Mouse (Mus musculus) spleen, postnatal 36 days (tissue): ENCODE measurements around the gene Ces1d.

ENCODE experiments used
- DNase-seq, 2 experiments: peaks; one replicate each; pipeline ENCODE4 v3.0.0; 2022; ENCODE audit warnings: low spot score in 2 of 2, mixed read lengths in 1 of 2

Gene Ces1d

DNA sequence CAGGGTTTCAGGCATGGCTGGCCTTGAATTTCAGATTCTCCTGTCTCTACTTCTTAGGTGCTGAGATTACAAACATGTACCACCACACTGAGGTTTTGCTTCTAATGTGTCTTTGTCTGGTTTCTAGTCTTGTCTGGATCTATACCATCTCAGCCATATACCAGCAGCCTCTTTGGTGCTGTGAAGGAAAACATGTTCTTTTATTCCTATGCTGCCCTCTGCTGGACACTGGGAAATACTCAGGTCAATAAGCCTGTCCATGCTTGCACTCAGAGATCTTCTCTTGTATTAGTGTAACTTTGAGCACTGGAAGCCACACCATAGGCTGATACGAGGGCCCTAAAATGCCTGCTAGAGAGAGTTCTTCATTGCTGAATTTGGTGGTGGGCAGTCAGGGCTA is 56.9 kb downstream of the Ces1d start:
- DNase-seq: no peak

DNA sequence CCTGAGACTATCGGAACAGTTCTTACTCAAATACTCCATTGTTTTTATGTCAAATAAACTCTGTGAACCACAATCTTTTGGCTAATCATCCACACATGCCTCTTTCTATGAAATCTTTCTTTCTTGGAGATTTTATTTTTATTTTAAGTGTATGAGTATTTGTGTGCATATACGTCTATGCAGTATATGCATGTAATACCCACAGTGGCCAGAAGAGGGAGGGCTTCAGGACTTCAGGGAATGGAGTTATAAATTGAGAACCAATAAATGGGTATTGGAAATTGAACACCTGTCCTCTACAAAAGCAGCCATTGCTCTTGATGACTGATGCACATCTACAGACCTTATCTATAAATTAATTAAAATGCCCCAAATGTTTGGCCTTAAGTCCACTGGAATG is 65.4 kb downstream of the Ces1d start:
- no peak for DNase-seq

- DNase-seq: no peak
These were observed 66.2 kb downstream of the Ces1d start, which contains the start of gene Ces1c for GRCm38 (mm10) chr8:93131233-93131980. Ces1c (minus strand) TSS chr8:93131283.

DNA sequence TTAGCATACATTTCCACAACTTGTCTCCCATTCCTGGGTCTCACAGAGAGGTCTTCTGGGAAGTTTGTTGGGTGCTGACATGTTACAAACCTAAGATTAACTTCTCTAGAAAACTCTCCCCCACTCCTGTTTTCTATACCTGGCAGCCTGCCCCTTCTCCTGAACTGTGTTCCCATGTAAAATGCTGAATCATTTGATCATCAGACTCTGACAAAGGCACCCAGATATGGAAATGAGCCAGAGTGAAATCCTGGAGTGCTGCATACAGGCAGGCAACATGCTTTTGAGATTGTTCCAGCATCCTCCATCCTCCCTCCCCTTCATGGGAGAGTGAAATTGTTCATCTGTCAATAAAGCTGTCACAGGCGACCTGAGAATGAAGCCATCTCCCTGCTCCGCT is 71.2 kb downstream of the Ces1d start:
- no peak for DNase-seq

DNA sequence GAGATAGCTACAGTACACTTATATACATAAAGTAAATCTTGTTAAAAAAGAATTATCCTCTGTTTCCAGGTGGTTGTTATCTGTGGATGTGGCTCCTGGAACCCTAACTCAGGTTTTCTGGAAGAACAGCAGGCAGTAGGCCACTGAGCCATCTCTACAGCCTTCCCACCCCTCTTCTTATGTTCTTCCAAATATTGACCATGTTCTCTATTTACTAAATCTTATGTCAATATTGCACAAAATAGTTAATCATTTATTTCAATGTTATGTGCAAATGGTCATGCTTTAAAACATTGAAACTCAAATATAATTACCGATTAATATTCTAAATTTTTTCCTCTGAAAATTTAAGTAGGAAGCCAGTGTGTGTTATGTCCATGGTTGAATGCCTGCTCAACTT is 75.6 kb downstream of the Ces1d start:
- no peak for DNase-seq
